In the genomic region with DNA sequence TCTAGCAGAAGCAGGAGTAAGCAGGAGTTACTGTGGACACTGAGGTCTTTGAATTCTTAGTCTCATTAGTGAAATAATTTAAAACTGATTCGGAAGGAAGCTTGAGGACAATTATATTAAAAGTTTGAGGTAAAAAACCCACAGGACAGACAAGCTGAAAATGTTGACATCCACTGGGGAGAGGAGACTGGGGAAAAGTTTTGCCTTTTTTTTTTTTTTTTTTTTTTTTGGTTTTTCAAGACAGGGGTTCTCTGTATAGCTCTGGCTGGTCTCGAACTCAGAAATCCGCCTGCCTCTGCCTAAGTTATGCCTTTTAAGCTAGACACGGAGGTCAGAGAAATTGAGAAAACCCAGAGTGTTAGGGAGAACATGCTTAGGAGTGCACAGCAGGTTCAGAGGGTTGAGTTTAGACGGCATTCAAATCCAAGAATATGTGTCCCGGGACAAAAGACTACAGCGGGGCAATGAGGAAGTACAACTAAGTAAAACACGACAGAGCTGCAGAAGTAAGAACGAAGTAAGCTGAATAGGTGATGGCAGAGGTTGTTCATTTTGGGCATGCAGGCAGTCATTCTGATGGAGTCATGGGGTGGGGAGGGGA, we compare ENCODE assay signal across 8 mouse cellular contexts. TPM values are rescaled to one million over a fixed set of nuclear protein-coding genes. Genes with fewer than 3 reads are reported as not detected.
DNase-seq lines count a peak whose midpoint lies in the region; ATAC-seq and TF ChIP-seq lines count a peak whose summit lies in the region.

No protein-coding gene starts in this region.

- no peaks in the 10 kb centered on the region for H3K27me3 ChIP-seq in kidney, embryonic 15.5 days
- H3K27me3 ChIP-seq in hindbrain, postnatal 0 days (ENCODE audit: insufficient read depth, low read length), result no peaks in the 10 kb centered on the region
- no peaks in the 10 kb centered on the region for H3K27me3 ChIP-seq in midbrain, embryonic 16.5 days (ENCODE audit: control insufficient read depth, insufficient read depth, low read depth, low read length)

- H3K27ac ChIP-seq in kidney, embryonic 15.5 days, result peak overlapping the region; percentile 98
- H3K27ac ChIP-seq in bone marrow macrophage, adult 2 months (ENCODE audit: insufficient read depth, low read depth, low read length), result peak overlapping the region; percentile 81
- H3K27ac ChIP-seq in hindbrain, postnatal 0 days, result peak overlapping the region; percentile 90
- no peak overlapping the region; the same call in 1 of the 2 replicates for H3K27ac ChIP-seq in midbrain, embryonic 16.5 days (ENCODE audit: low read length)

- no peak for TF ChIP-seq CTCF in bone marrow macrophage, adult 2 months (IDR thresholded peaks at IDR 0.05; ENCODE audit: low read depth, low read length)
- TF ChIP-seq CTCF in hindbrain, postnatal 0 days (IDR thresholded peaks at IDR 0.05; ENCODE audit: low read depth), result no peak

- no peaks in the 10 kb centered on the region for H3K9me3 ChIP-seq in kidney, embryonic 15.5 days (replicated peaks)
- H3K9me3 ChIP-seq in hindbrain, postnatal 0 days (ENCODE audit: low read length), result no peaks in the 10 kb centered on the region
- H3K9me3 ChIP-seq in midbrain, embryonic 16.5 days (replicated peaks; ENCODE audit: control insufficient read depth, low read length, poor library complexity, severe bottlenecking), result no peaks in the 10 kb centered on the region

- peak overlapping the region; percentile 52 for H3K4me3 ChIP-seq in kidney, embryonic 15.5 days (replicated peaks)
- peak overlapping the region; percentile 66 for H3K4me3 ChIP-seq in bone marrow macrophage, adult 2 months (ENCODE audit: insufficient read depth, low read length)
- peak overlapping the region; percentile 68 for H3K4me3 ChIP-seq in hindbrain, postnatal 0 days (ENCODE audit: low read length)
- H3K4me3 ChIP-seq in midbrain, embryonic 16.5 days (ENCODE audit: low read depth, low read length), result peak overlapping the region; percentile 60

- H3K4me1 ChIP-seq in kidney, embryonic 15.5 days, result peaks cover 45% of the 10 kb centered on the region
- H3K4me1 ChIP-seq in bone marrow macrophage, adult 2 months (ENCODE audit: control insufficient read depth, insufficient read depth, low read length), result peaks cover 34% of the 10 kb centered on the region
- H3K4me1 ChIP-seq in hindbrain, postnatal 0 days (ENCODE audit: insufficient read depth, low read length), result peaks cover 12% of the 10 kb centered on the region; the same call in 1 of the 2 replicates
- H3K4me1 ChIP-seq in midbrain, embryonic 16.5 days (ENCODE audit: control insufficient read depth, insufficient read depth, low read length), result peaks cover 20% of the 10 kb centered on the region

- no peak for DNase-seq in kidney, postnatal 4 days
- no peak for DNase-seq in hindbrain, postnatal 0 days (ENCODE audit: low spot score)
- DNase-seq in gastrocnemius, adult 8-10 months (ENCODE audit: low spot score in 2 of 2), result no peak
- no peak for DNase-seq in spleen, adult 18-20 months
- no peak for DNase-seq in layer of hippocampus, adult 18-20 months (ENCODE audit: low spot score in 2 of 2)

- 87% methylated on average over 9 of the region's 9 CpGs for WGBS in kidney, embryonic 15.5 days
- 84% methylated on average over 9 of the region's 9 CpGs for WGBS in hindbrain, postnatal 0 days
- WGBS in midbrain, embryonic 16.5 days, result 91% methylated on average over 9 of the region's 9 CpGs

- peaks cover 11% of the 10 kb centered on the region for H3K36me3 ChIP-seq in kidney, embryonic 15.5 days
- no peaks in the 10 kb centered on the region for H3K36me3 ChIP-seq in hindbrain, postnatal 0 days (ENCODE audit: insufficient read depth, low read length)
- no peaks in the 10 kb centered on the region for H3K36me3 ChIP-seq in midbrain, embryonic 16.5 days (ENCODE audit: control insufficient read depth, insufficient read depth, low read length)

- H3K9ac ChIP-seq in kidney, embryonic 15.5 days, result peak overlapping the region; percentile 59
- peak overlapping the region; percentile 51 for H3K9ac ChIP-seq in hindbrain, postnatal 0 days (replicated peaks; ENCODE audit: low read length)
- H3K9ac ChIP-seq in midbrain, embryonic 16.5 days (ENCODE audit: low read depth, low read length), result no peak overlapping the region

- TF ChIP-seq POLR2A in bone marrow macrophage, adult 2 months (IDR thresholded peaks at IDR 0.05; ENCODE audit: borderline replicate concordance, low read depth, low read length), result no peak

- ATAC-seq in kidney, embryonic 15.5 days (replicated peaks; ENCODE audit: low FRiP score), result no peak
- ATAC-seq in hindbrain, postnatal 0 days, result no peak
- no peak for ATAC-seq in midbrain, embryonic 16.5 days

- peak overlapping the region; percentile 82 for H3K4me2 ChIP-seq in kidney, embryonic 15.5 days
- H3K4me2 ChIP-seq in hindbrain, postnatal 0 days (ENCODE audit: low read depth, low read length), result peak overlapping the region; percentile 84
- H3K4me2 ChIP-seq in midbrain, embryonic 16.5 days (ENCODE audit: low read length), result peak overlapping the region; percentile 60

RNA-seq across cellular contexts. Expression of a gene that starts 1.0 kb away (rescaled TPM):
- 19.7 and 22.1 TPM in 2 replicates for polyA plus RNA-seq in kidney, embryonic 15.5 days (2015; fragmentation: Nextera tagmentation; extraction: Ambion mirVana)
- 5.3 and 8.7 TPM in 2 replicates for polyA plus RNA-seq in bone marrow macrophage, adult 2 months (2012; ENCODE audit: insufficient read depth, insufficient read length, missing spikeins)
- total RNA-seq in hindbrain, postnatal 0 days (2014; rRNA removed), result 2.2 and 2.5 TPM in 2 replicates
- polyA plus RNA-seq in hindbrain, postnatal 0 days (2015; fragmentation: Nextera tagmentation; extraction: Ambion mirVana), result 10.7 and 15.2 TPM in 2 replicates
- polyA plus RNA-seq in midbrain, embryonic 16.5 days (2015; fragmentation: Nextera tagmentation; extraction: Ambion mirVana), result 13.0 and 13.7 TPM in 2 replicates
- 1 to 10 TPM; 3.6 to 5.2 (median 4.1) TPM for total RNA-seq in gastrocnemius, adult 8-10 months (2022)
- total RNA-seq in layer of hippocampus, adult 18-20 months (2021), result 1 to 10 TPM; 6.7 to 7.8 TPM

RNA-seq across cellular contexts. Expression of a gene that starts 1.2 kb away (rescaled TPM):
- polyA plus RNA-seq in kidney, embryonic 15.5 days (2015; fragmentation: Nextera tagmentation; extraction: Ambion mirVana), result 696 and 764 TPM in 2 replicates
- 259 and 267 TPM in 2 replicates for polyA plus RNA-seq in bone marrow macrophage, adult 2 months (2012; ENCODE audit: insufficient read depth, insufficient read length, missing spikeins)
- 529 and 602 TPM in 2 replicates for total RNA-seq in hindbrain, postnatal 0 days (2014; rRNA removed)
- polyA plus RNA-seq in hindbrain, postnatal 0 days (2015; fragmentation: Nextera tagmentation; extraction: Ambion mirVana), result 2,773 and 3,206 TPM in 2 replicates
- 901 and 1,233 TPM in 2 replicates for polyA plus RNA-seq in midbrain, embryonic 16.5 days (2015; fragmentation: Nextera tagmentation; extraction: Ambion mirVana)
- 100 to 1,000 TPM; 117 to 144 (median 142) TPM for total RNA-seq in gastrocnemius, adult 8-10 months (2022)
- 100 to 1,000 TPM; 351 to 386 TPM for total RNA-seq in layer of hippocampus, adult 18-20 months (2021)

RNA-seq across cellular contexts. Expression of a gene that starts 48.2 kb away (rescaled TPM):
- 51.3 and 53.6 TPM in 2 replicates for polyA plus RNA-seq in kidney, embryonic 15.5 days (2015; fragmentation: Nextera tagmentation; extraction: Ambion mirVana)
- polyA plus RNA-seq in bone marrow macrophage, adult 2 months (2012; ENCODE audit: insufficient read depth, insufficient read length, missing spikeins), result 71.5 and 83.0 TPM in 2 replicates
- 2.9 and 3.8 TPM in 2 replicates for total RNA-seq in hindbrain, postnatal 0 days (2014; rRNA removed)
- 9.1 and 9.4 TPM in 2 replicates for polyA plus RNA-seq in hindbrain, postnatal 0 days (2015; fragmentation: Nextera tagmentation; extraction: Ambion mirVana)
- polyA plus RNA-seq in midbrain, embryonic 16.5 days (2015; fragmentation: Nextera tagmentation; extraction: Ambion mirVana), result 4.9 and 5.1 TPM in 2 replicates
- total RNA-seq in gastrocnemius, adult 8-10 months (2022), result 10 to 100 TPM in 2 of 4 experiments, 1 to 10 TPM in 2; 7.0 to 17.1 (median 11.3) TPM
- total RNA-seq in layer of hippocampus, adult 18-20 months (2021), result 1 to 10 TPM; 1.2 to 1.5 TPM
